Mouse (Mus musculus): ENCODE data around the gene S1pr5. TPM values are rescaled to one million over a fixed set of nuclear protein-coding genes. Genes with fewer than 3 reads are reported as not detected.
A peak's percentile ranks its signal among the peaks of the same experiment; 100 is the strongest.
"Not testable (repeated sequence)": the region's sequence is repeated elsewhere in the genome, so short reads cannot be mapped to it uniquely, and the experiment has no call there.

The S1pr5 gene
- polyA plus RNA-seq, 1 experiment from 2014 or later, result 0.73 TPM

DNA sequence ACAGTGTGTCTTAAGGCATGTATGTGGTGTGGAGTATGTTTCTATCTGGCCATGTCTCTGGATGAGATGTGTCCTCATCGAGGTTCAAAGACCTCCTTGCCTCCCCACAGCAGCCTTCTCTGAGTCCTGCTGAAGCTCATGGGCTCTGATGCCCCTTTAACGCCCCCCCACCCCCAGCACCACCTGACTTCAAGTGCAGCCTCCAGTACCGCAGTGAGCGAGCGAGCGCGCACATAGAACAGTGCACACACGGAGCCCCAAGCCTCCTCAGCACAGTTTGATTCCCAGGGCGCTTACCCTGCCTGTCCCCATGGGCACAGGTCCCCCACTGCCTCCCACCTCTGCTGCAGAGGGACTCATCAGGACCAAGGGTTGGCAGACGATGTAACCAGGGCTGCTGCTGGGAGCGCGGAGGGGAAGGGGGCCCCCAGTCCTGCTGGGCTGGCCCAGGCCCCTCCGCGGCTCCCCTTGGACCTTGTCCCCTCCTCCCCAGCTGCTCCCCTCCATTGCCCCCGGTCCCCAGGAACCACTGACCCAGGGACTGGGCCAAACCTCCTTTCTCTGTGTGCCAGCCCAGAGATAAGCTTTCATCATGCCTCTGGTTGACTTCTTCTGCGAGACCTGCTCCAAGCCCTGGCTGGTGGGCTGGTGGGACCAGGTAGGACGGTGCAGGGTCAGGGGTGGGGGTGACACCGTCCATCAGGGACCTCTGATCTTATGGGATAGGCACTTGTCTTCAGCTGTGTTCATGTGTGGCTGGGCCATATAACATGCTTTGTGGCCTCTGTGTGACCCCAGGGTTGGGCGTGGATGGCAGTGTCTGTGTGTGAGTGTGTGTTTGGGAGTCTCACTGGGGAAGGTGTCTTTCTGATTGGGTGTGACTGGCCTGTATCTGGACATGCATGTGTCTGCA is 51.5 kb downstream of the S1pr5 start:
- Histone ChIP-seq H3K27me3 (ENCODE audit: control insufficient read depth, insufficient read depth, low read length) (no peaks in the 10 kb centered on the region), H3K4me3 (ENCODE audit: low read depth, low read length) (peak overlapping the region; percentile 24), H3K27ac (ENCODE audit: low read depth, low read length) (0 out of 2 replicates have a peak overlapping the region, but pooled peaks have one; percentile 0), H3K4me1 (replicated peaks; ENCODE audit: control insufficient read depth, insufficient read depth, low read length) (peaks cover 13% of the 10 kb centered on the region), H3K9me3 (ENCODE audit: control insufficient read depth, low read length) (no peaks in the 10 kb centered on the region), H3K9ac (ENCODE audit: low read depth, low read length) (peak overlapping the region; percentile 4), H3K4me2 (replicated peaks; ENCODE audit: low read depth, low read length) (peak overlapping the region; percentile 52), H3K36me3 (ENCODE audit: control insufficient read depth, insufficient read depth, low read length) (no peaks in the 10 kb centered on the region)
- WGBS, result 33% methylated on average over 19 of the region's 19 CpGs
- peak; percentile 30 for DNase-seq (ENCODE audit: low spot score)
- peak; percentile 58 for ATAC-seq (ENCODE audit: low FRiP score)

- H3K9me3 ChIP-seq (ENCODE audit: control insufficient read depth, low read length); H3K36me3 ChIP-seq (ENCODE audit: control insufficient read depth, insufficient read depth, low read length); H3K27ac ChIP-seq (ENCODE audit: low read depth, low read length); H3K4me2 ChIP-seq (replicated peaks; ENCODE audit: low read depth, low read length); H3K9ac ChIP-seq (ENCODE audit: low read depth, low read length); H3K4me3 ChIP-seq (ENCODE audit: low read depth, low read length); H3K27me3 ChIP-seq (ENCODE audit: control insufficient read depth, insufficient read depth, low read length); DNase-seq (ENCODE audit: low spot score): not testable (repeated sequence)
- peaks cover 13% of the 10 kb centered on the region for H3K4me1 ChIP-seq (replicated peaks; ENCODE audit: control insufficient read depth, insufficient read depth, low read length)
- ATAC-seq (ENCODE audit: low FRiP score), result 0 out of 2 replicates have a peak, but pooled peaks have one; percentile 3
- WGBS, result 54% methylated on average over 7 of the region's 7 CpGs
These were observed 52.3 kb downstream of the S1pr5 start for GRCm38 (mm10) chr9:21195736-21196505.

DNA sequence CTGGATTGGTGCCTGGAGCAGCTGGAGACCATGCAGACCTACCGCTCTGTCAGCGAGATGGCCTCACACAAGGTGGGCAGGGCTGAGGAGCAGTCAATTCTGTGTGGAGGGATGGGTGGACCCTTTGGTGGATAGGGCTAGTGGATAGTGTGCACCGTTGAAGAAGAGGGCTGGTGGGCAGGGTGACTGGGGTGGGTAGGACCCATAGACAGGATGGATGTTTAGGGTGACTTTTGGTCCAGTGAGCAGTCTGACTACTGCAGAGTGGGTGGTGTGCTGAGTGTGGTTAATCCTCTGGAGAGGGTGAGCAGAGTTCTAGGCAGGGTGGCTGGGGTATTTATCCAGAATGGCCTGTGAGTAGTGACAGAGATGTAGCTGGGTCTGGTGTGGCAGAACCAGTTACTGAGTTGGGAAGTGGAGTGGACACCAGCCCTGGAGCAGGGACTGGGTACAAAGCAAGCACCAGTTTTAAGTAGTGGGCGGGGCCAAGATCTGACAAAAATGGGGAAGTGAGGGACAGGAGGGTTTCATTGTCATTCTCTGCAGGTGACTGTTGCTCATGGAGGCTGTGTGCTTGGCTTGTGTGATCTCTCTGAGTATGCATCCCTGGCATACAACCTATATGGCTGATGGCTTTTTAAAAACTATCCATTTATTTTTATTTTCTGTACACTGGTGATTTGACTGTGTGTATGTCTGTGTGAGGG is 53.3 kb downstream of the S1pr5 start:
- DNase-seq (ENCODE audit: low spot score), result no peak
- 75% methylated on average over 4 of the region's 4 CpGs for WGBS
- no peak overlapping the region for H3K27ac ChIP-seq (ENCODE audit: low read depth, low read length)
- no peak overlapping the region for H3K4me2 ChIP-seq (replicated peaks; ENCODE audit: low read depth, low read length)
- no peaks in the 10 kb centered on the region for H3K9me3 ChIP-seq (ENCODE audit: control insufficient read depth, low read length)
- no peak overlapping the region for H3K4me3 ChIP-seq (ENCODE audit: low read depth, low read length)
- no peaks in the 10 kb centered on the region for H3K27me3 ChIP-seq (ENCODE audit: control insufficient read depth, insufficient read depth, low read length)
- no peaks in the 10 kb centered on the region for H3K36me3 ChIP-seq (ENCODE audit: control insufficient read depth, insufficient read depth, low read length)
- H3K4me1 ChIP-seq (replicated peaks; ENCODE audit: control insufficient read depth, insufficient read depth, low read length), result peaks cover 13% of the 10 kb centered on the region
- no peak overlapping the region for H3K9ac ChIP-seq (ENCODE audit: low read depth, low read length)
- ATAC-seq (ENCODE audit: low FRiP score), result no peak

GRCm38 (mm10) chr9:21193786-21194185 is 54.5 kb downstream of the S1pr5 start:
- H3K9me3 ChIP-seq (ENCODE audit: control insufficient read depth, low read length), result no peaks in the 10 kb centered on the region
- H3K36me3 ChIP-seq (ENCODE audit: control insufficient read depth, insufficient read depth, low read length), result no peaks in the 10 kb centered on the region
- no peak overlapping the region for H3K4me3 ChIP-seq (ENCODE audit: low read depth, low read length)
- 90% methylated on average over 3 of the region's 3 CpGs for WGBS
- no peak overlapping the region for H3K9ac ChIP-seq (ENCODE audit: low read depth, low read length)
- no peak overlapping the region for H3K4me2 ChIP-seq (replicated peaks; ENCODE audit: low read depth, low read length)
- H3K27me3 ChIP-seq (ENCODE audit: control insufficient read depth, insufficient read depth, low read length), result no peaks in the 10 kb centered on the region
- H3K27ac ChIP-seq (ENCODE audit: low read depth, low read length), result no peak overlapping the region
- no peak for ATAC-seq (ENCODE audit: low FRiP score)
- peaks cover 13% of the 10 kb centered on the region for H3K4me1 ChIP-seq (replicated peaks; ENCODE audit: control insufficient read depth, insufficient read depth, low read length)
- no peak for DNase-seq (ENCODE audit: low spot score)

Other genes starting within 250 kb of the S1pr5 start
- 120 and 132 TPM in 2 replicates for gene Mrpl4, start 245.7 kb downstream of the S1pr5 start, polyA plus RNA-seq (2014; fragmentation: Nextera tagmentation; extraction: Ambion mirVana)
- gene Icam1, start 232.5 kb downstream of the S1pr5 start, polyA plus RNA-seq (2014; fragmentation: Nextera tagmentation; extraction: Ambion mirVana), result 4.3 and 4.5 TPM in 2 replicates
- gene Icam4, start 219.1 kb downstream of the S1pr5 start, polyA plus RNA-seq (2014; fragmentation: Nextera tagmentation; extraction: Ambion mirVana), result 5.4 and 5.7 TPM in 2 replicates
- gene Icam5, start 216.4 kb downstream of the S1pr5 start, polyA plus RNA-seq (2014; fragmentation: Nextera tagmentation; extraction: Ambion mirVana), result 0.24 TPM in 1 of 2 replicates, not detected in the other
- gene Zglp1, start 181.3 kb downstream of the S1pr5 start, polyA plus RNA-seq (2014; fragmentation: Nextera tagmentation; extraction: Ambion mirVana), result 0.45 and 2.7 TPM in 2 replicates
- 0.40 and 1.0 TPM in 2 replicates for gene Gm49373, start 175.3 kb downstream of the S1pr5 start, polyA plus RNA-seq (2014; fragmentation: Nextera tagmentation; extraction: Ambion mirVana)
- gene Fdx1l, start 174.8 kb downstream of the S1pr5 start, polyA plus RNA-seq (2014; fragmentation: Nextera tagmentation; extraction: Ambion mirVana), result 46.1 and 53.2 TPM in 2 replicates
- gene Gm38431, start 156.4 kb downstream of the S1pr5 start, polyA plus RNA-seq (2014; fragmentation: Nextera tagmentation; extraction: Ambion mirVana), result 2.0 and 2.3 TPM in 2 replicates
- 60.2 and 60.7 TPM in 2 replicates for gene Raver1, start 156.4 kb downstream of the S1pr5 start, polyA plus RNA-seq (2014; fragmentation: Nextera tagmentation; extraction: Ambion mirVana)
- gene Tyk2, start 117.2 kb downstream of the S1pr5 start, polyA plus RNA-seq (2014; fragmentation: Nextera tagmentation; extraction: Ambion mirVana), result 6.9 and 8.0 TPM in 2 replicates
- 306 and 307 TPM in 2 replicates for gene Cdc37, start 98.5 kb downstream of the S1pr5 start, polyA plus RNA-seq (2014; fragmentation: Nextera tagmentation; extraction: Ambion mirVana)
- gene Pde4a, start 82.7 kb downstream of the S1pr5 start, polyA plus RNA-seq (2014; fragmentation: Nextera tagmentation; extraction: Ambion mirVana), result 5.2 and 5.7 TPM in 2 replicates
- 23.6 and 23.7 TPM in 2 replicates for gene Keap1, start 9.1 kb downstream of the S1pr5 start, polyA plus RNA-seq (2014; fragmentation: Nextera tagmentation; extraction: Ambion mirVana)
- gene Atg4d, start 16.9 kb upstream of the S1pr5 start, polyA plus RNA-seq (2014; fragmentation: Nextera tagmentation; extraction: Ambion mirVana), result 45.3 and 50.6 TPM in 2 replicates
- gene Kri1, start 39.5 kb upstream of the S1pr5 start, polyA plus RNA-seq (2014; fragmentation: Nextera tagmentation; extraction: Ambion mirVana), result 13.5 and 15.9 TPM in 2 replicates
- 80.3 and 83.2 TPM in 2 replicates for gene Cdkn2d, start 43.0 kb upstream of the S1pr5 start, polyA plus RNA-seq (2014; fragmentation: Nextera tagmentation; extraction: Ambion mirVana)
- gene Ap1m2, start 63.9 kb upstream of the S1pr5 start, polyA plus RNA-seq (2014; fragmentation: Nextera tagmentation; extraction: Ambion mirVana), result 3.4 and 5.0 TPM in 2 replicates
- gene Slc44a2, start 72.3 kb upstream of the S1pr5 start, polyA plus RNA-seq (2014; fragmentation: Nextera tagmentation; extraction: Ambion mirVana), result 60.4 and 66.4 TPM in 2 replicates
- gene Ilf3, start 119.4 kb upstream of the S1pr5 start, polyA plus RNA-seq (2014; fragmentation: Nextera tagmentation; extraction: Ambion mirVana), result 232 and 254 TPM in 2 replicates
- gene Qtrt1, start 163.4 kb upstream of the S1pr5 start, polyA plus RNA-seq (2014; fragmentation: Nextera tagmentation; extraction: Ambion mirVana), result 47.5 and 48.9 TPM in 2 replicates
- 59.2 and 64.8 TPM in 2 replicates for gene Dnm2, start 176.5 kb upstream of the S1pr5 start, polyA plus RNA-seq (2014; fragmentation: Nextera tagmentation; extraction: Ambion mirVana)